Comparison of ENCODE assay signal across 7 mouse cellular contexts in genomic region chr2:71629301-71630142, GRCm38 (mm10).
DNase-seq lines count a peak whose midpoint lies in the region; ATAC-seq and TF ChIP-seq lines count a peak whose summit lies in the region.

No protein-coding gene starts in this region.

- 0 out of 2 replicates have a peak, but pooled peaks cover 5% of the 10 kb centered on the region for H3K4me1 ChIP-seq in lung, embryonic 14.5 days (ENCODE audit: insufficient read depth)
- peaks cover 23% of the 10 kb centered on the region for H3K4me1 ChIP-seq in embryonic facial prominence, embryonic 13.5 days
- H3K4me1 ChIP-seq in limb, embryonic 10.5 days = peaks cover 39% of the 10 kb centered on the region

- H3K9me3 ChIP-seq in lung, embryonic 14.5 days (ENCODE audit: low read depth, low read length) = no peaks in the 10 kb centered on the region
- no peaks in the 10 kb centered on the region for H3K9me3 ChIP-seq in embryonic facial prominence, embryonic 13.5 days
- H3K9me3 ChIP-seq in limb, embryonic 10.5 days (replicated peaks) = no peaks in the 10 kb centered on the region

- H3K9ac ChIP-seq in lung, embryonic 14.5 days = peak overlapping the region; percentile 27; the same call in 1 of the 2 replicates
- peak overlapping the region; percentile 51 for H3K9ac ChIP-seq in embryonic facial prominence, embryonic 13.5 days

- ATAC-seq in lung, embryonic 14.5 days (ENCODE audit: insufficient read depth) = peak; percentile 49; the same call in 1 of the 2 replicates
- no peak for ATAC-seq in embryonic facial prominence, embryonic 13.5 days (ENCODE audit: insufficient number of reproducible peaks, insufficient read depth, low FRiP score, low TSS enrichment, low read depth)

- H3K27ac ChIP-seq in lung, embryonic 14.5 days (ENCODE audit: low read depth) = no peak overlapping the region
- no peak overlapping the region; the same call in 1 of the 2 replicates for H3K27ac ChIP-seq in embryonic facial prominence, embryonic 13.5 days
- peak overlapping the region; percentile 61 for H3K27ac ChIP-seq in limb, embryonic 10.5 days

- no peaks in the 10 kb centered on the region for H3K36me3 ChIP-seq in lung, embryonic 14.5 days (ENCODE audit: insufficient read depth)
- H3K36me3 ChIP-seq in embryonic facial prominence, embryonic 13.5 days = no peaks in the 10 kb centered on the region
- H3K36me3 ChIP-seq in limb, embryonic 10.5 days = no peaks in the 10 kb centered on the region

- peaks cover 9% of the 10 kb centered on the region for H3K27me3 ChIP-seq in lung, embryonic 14.5 days (ENCODE audit: insufficient read depth, low read length)
- H3K27me3 ChIP-seq in embryonic facial prominence, embryonic 13.5 days = peaks cover 21% of the 10 kb centered on the region
- peaks cover 38% of the 10 kb centered on the region for H3K27me3 ChIP-seq in limb, embryonic 10.5 days (ENCODE audit: low read depth, poor library complexity, severe bottlenecking)

- H3K4me3 ChIP-seq in lung, embryonic 14.5 days (ENCODE audit: low read depth, low read length) = peak overlapping the region; percentile 32
- H3K4me3 ChIP-seq in embryonic facial prominence, embryonic 13.5 days = peak overlapping the region; percentile 47
- peak overlapping the region; percentile 50 for H3K4me3 ChIP-seq in limb, embryonic 10.5 days

- TF ChIP-seq CTCF in lung, embryonic 14.5 days (IDR thresholded peaks at IDR 0.05; ENCODE audit: low read depth) = no peak

- H3K4me2 ChIP-seq in lung, embryonic 14.5 days = peak overlapping the region; percentile 81
- peak overlapping the region; percentile 91 for H3K4me2 ChIP-seq in embryonic facial prominence, embryonic 13.5 days

- peak; percentile 56 for DNase-seq in lung, embryonic 14.5 days
- no peak for DNase-seq in lung, postnatal 14 days
- peak; percentile 37 for DNase-seq in heart, postnatal 4 days
- DNase-seq in limb, embryonic 10.5 days (ENCODE audit: low spot score) = peak; percentile 60
- peak; percentile 18 for DNase-seq in naive thymus-derived CD4-positive, alpha-beta T cell, adult 2 months (ENCODE audit: low read depth)
- no peak for DNase-seq in urinary bladder, postnatal 25 days (ENCODE audit: low spot score)

- 1% methylated on average over 43 of the region's 43 CpGs for WGBS in lung, embryonic 14.5 days
- WGBS in embryonic facial prominence, embryonic 13.5 days = under 1% methylated on average over 43 of the region's 43 CpGs
- under 1% methylated on average over 43 of the region's 43 CpGs for WGBS in limb, embryonic 10.5 days

Comparison
In these comparisons a context has a peak if more than half of its experiments do, and no peak if none do; other contexts are left out.
1. DNase-seq: peak in lung, embryonic 14.5 days (single experiment), heart, postnatal 4 days (single experiment), limb, embryonic 10.5 days (single experiment) and naive thymus-derived CD4-positive, alpha-beta T cell, adult 2 months (single experiment); none in lung, postnatal 14 days (single experiment) and urinary bladder, postnatal 25 days (single experiment).
2. Peak in every context shown above with its lines, with median percentiles within 50 percentile points of each other: H3K4me3 ChIP-seq.